Mouse (Mus musculus): Measurements from ENCODE around the gene Anapc15.

The Anapc15 gene

GRCm38 (mm10) chr7:101863415-101863814 lies at the start of gene Anapc15:
Gene Anapc15 (plus strand): TSS chr7:101863715.
- DNase-seq: no peak

- DNase-seq: no peak
Observed at GRCm38 (mm10) chr7:101817861-101818401, 45.6 kb upstream of the Anapc15 start, which contains the start of gene Phox2a. Gene Phox2a (plus strand): TSS chr7:101818313.

GRCm38 (mm10) chr7:101820295-101821030 lies 43.1 kb upstream of the Anapc15 start:
- DNase-seq: no peak

GRCm38 (mm10) chr7:101821571-101822501 lies 41.7 kb upstream of the Anapc15 start:
- peak; percentile 39 to 41 for DNase-seq

GRCm38 (mm10) chr7:101822836-101823757 lies 40.4 kb upstream of the Anapc15 start:
- DNase-seq: peak; percentile 52 to 54

GRCm38 (mm10) chr7:101823758-101824630 lies 39.5 kb upstream of the Anapc15 start:
- DNase-seq: peak; percentile 65 to 81

GRCm38 (mm10) chr7:101830373-101830772 lies 33.1 kb upstream of the Anapc15 start:
- DNase-seq: no peak

- no peak for DNase-seq
Observed at GRCm38 (mm10) chr7:101831437-101831836, 32.1 kb upstream of the Anapc15 start.

GRCm38 (mm10) chr7:101832372-101832771 lies 31.1 kb upstream of the Anapc15 start:
- DNase-seq: no peak

- no peak for DNase-seq
Observed at GRCm38 (mm10) chr7:101833352-101833751, 30.2 kb upstream of the Anapc15 start.

- no peak for DNase-seq
Observed at GRCm38 (mm10) chr7:101833916-101834584, 29.5 kb upstream of the Anapc15 start.

- no peak for DNase-seq
Observed at GRCm38 (mm10) chr7:101834903-101835302, 28.6 kb upstream of the Anapc15 start.

GRCm38 (mm10) chr7:101835457-101836109 lies 27.9 kb upstream of the Anapc15 start:
- DNase-seq: no peak

GRCm38 (mm10) chr7:101836271-101837153 lies 27.0 kb upstream of the Anapc15 start:
- peak; percentile 43 to 63 for DNase-seq

- DNase-seq: peak; percentile 28 to 46
Observed at GRCm38 (mm10) chr7:101837154-101837605, 26.3 kb upstream of the Anapc15 start.

GRCm38 (mm10) chr7:101837606-101838471 lies 25.7 kb upstream of the Anapc15 start, which contains the start of gene Inppl1:
Gene Inppl1 (minus strand): TSS chr7:101838229.
- peak; percentile 98 for DNase-seq

GRCm38 (mm10) chr7:101844186-101844585 lies 19.3 kb upstream of the Anapc15 start:
- no peak for DNase-seq

- no peak for DNase-seq
Observed at GRCm38 (mm10) chr7:101847934-101848333, 15.6 kb upstream of the Anapc15 start.
